20 mouse cellular contexts compared by ENCODE assay signal in genomic region chr4:89816823-89817222, GRCm38 (mm10).
A peak's percentile ranks its signal among the peaks of the same experiment; 100 is the strongest.
DNase-seq lines count a peak whose midpoint lies in the region; ATAC-seq lines count a peak whose summit lies in the region.
"Had no signal": no experiment of that assay in that cellular context is flagged by ENCODE, and none has a peak within 500 bp of the region (broad histone marks: within the 10 kb centered on the region; RNA-seq: fewer than 3 reads in every experiment).

No protein-coding gene starts in this region.

- no peaks in the 10 kb centered on the region for H3K36me3 ChIP-seq in embryonic facial prominence, embryonic 10.5 days (replicated peaks)
- H3K36me3 ChIP-seq: embryonic facial prominence, embryonic 15.5 days; forebrain, embryonic 10.5 days; heart, embryonic 10.5 days; hindbrain, embryonic 13.5 days had no signal

- 91% methylated on average over 7 of the region's 7 CpGs for WGBS in embryonic facial prominence, embryonic 10.5 days

- H3K27me3 ChIP-seq in embryonic facial prominence, embryonic 10.5 days (replicated peaks; ENCODE audit: low read depth, poor library complexity, severe bottlenecking), result no peaks in the 10 kb centered on the region
- H3K27me3 ChIP-seq: embryonic facial prominence, embryonic 15.5 days; hindbrain, embryonic 13.5 days had no signal

- intact Hi-C loops in heart, postnatal 14 days (cut with DNase I), result no loop called here

- no peaks in the 10 kb centered on the region for H3K9me3 ChIP-seq in embryonic facial prominence, embryonic 10.5 days
- H3K9me3 ChIP-seq: embryonic facial prominence, embryonic 15.5 days; forebrain, embryonic 10.5 days; heart, embryonic 10.5 days; hindbrain, embryonic 13.5 days had no signal

- H3K4me3 ChIP-seq in embryonic facial prominence, embryonic 10.5 days, result no peak overlapping the region
- H3K4me3 ChIP-seq: embryonic facial prominence, embryonic 15.5 days; erythroblast, embryonic 14.5 days; forebrain, embryonic 10.5 days; heart, embryonic 10.5 days; hindbrain, embryonic 13.5 days had no signal

- no peak overlapping the region for H3K27ac ChIP-seq in embryonic facial prominence, embryonic 10.5 days (replicated peaks)
- H3K27ac ChIP-seq: embryonic facial prominence, embryonic 15.5 days; forebrain, embryonic 10.5 days; heart, embryonic 10.5 days; hindbrain, embryonic 13.5 days; hindbrain, postnatal 0 days had no signal

- ATAC-seq in frontal cortex, adult (ENCODE audit: low TSS enrichment), result peak; percentile 62
- ATAC-seq: forebrain, embryonic 16.5 days; hindbrain, postnatal 0 days had no signal

- H3K4me1 ChIP-seq in embryonic facial prominence, embryonic 10.5 days, result no peaks in the 10 kb centered on the region
- H3K4me1 ChIP-seq: embryonic facial prominence, embryonic 15.5 days; forebrain, embryonic 10.5 days; heart, embryonic 10.5 days; hindbrain, embryonic 13.5 days had no signal

- no peak for DNase-seq in frontal cortex, postnatal 25 days (ENCODE audit: low spot score in 2 of 2)
- DNase-seq in right cerebral cortex, adult 18-20 months, result peak; percentile 4
- DNase-seq in right cerebral cortex, postnatal 36 days (ENCODE audit: low spot score in 2 of 2), result no peak
- peak; percentile 7 for DNase-seq in right cerebral cortex, postnatal 25 days
- DNase-seq in heart, postnatal 14 days, result no peak
- no peak for DNase-seq in embryonic facial prominence, embryonic 10.5 days (ENCODE audit: low spot score)
- DNase-seq: adrenal gland, postnatal 14 days; cerebellum, adult 2 months; cerebellum, postnatal 10 days; gastrocnemius, postnatal 10 days; heart, adult 18-20 months; heart, postnatal 10 days had no signal

Comparison
In these comparisons a context has a peak if more than half of its experiments do, and no peak if none do; other contexts are left out.
1. DNase-seq: peak in right cerebral cortex, adult 18-20 months (single experiment) and right cerebral cortex, postnatal 25 days (single experiment); none in frontal cortex, postnatal 25 days (0 of 2), right cerebral cortex, postnatal 36 days (0 of 2), heart, postnatal 14 days (0 of 2) and embryonic facial prominence, embryonic 10.5 days (single experiment).